Mouse (Mus musculus) skeletal muscle tissue, postnatal 0 days (tissue): ENCODE results near the gene Aamdc. TPM values are rescaled to one million over a fixed set of nuclear protein-coding genes. Genes with fewer than 3 reads are reported as not detected.

ENCODE experiments used
- polyA plus RNA-seq: library from polyadenylated mRNA; unstranded; fragments of >200 nt; fragmentation: Nextera tagmentation; extraction: Ambion mirVana; gene quantifications from 2 replicates; pipeline ENCODE4 v1.2.1, GENCODE M21; 2015

Gene Aamdc
- 170 and 185 TPM in 2 replicates for polyA plus RNA-seq

DNA sequence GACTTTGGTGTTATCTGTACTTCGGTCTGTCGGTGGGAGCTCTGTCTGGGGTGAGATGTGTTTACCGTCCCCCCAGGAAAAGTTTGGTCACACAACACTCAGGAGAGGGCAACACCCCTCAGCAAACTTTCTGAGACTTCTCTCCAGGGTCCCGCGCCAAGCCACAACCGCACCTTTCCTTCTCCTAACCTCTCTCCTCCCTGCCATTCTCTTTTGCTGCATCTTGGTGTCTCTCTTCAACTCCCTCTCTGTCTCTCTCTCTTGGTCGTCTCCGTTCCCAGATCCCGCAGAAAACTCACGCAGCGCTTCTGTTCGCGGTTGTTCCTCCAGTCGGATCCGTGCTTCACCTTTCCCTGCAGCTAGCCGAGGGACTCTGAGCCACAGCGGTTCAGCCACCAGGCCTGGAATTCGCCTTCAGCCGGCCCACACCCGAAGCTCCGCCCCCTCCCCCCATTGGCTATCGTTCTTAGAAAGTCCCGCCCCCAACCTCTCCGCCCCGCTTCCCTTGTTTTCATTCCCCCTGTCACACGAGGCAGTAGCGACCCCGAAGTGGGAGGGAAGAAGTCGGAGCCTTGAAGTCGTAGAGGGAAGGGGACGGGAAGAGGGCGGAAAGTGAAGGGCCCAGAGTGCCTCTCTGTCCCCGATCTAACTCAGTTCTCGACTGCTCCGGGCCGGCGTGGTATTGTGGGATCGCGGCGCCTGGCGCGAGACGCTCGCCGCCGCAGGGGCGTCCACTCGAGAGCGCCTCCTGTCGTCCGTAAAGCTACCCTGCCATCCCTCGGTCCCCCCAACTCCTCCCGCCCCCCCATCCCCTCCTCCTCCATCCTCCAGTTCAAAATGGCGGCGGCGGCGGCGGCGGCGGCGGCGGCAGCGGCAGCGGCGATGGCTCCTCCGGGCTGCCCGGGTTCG is at the start of gene Aamdc, which contains the start of gene Rsf1:
Aamdc (minus strand) TSS at position 431 of the 909 bp plus-strand sequence.
Rsf1 (plus strand) TSS at position 823 of the 909 bp plus-strand sequence.

Other genes with a start within 250 kb of the Aamdc start
- 0.48 and 0.73 TPM in 2 replicates for gene Usp35, start 247.5 kb downstream of the Aamdc start, polyA plus RNA-seq
- 1.9 TPM in 2 replicates for gene Kctd21, start 247.2 kb downstream of the Aamdc start, polyA plus RNA-seq
- 11.0 and 12.6 TPM in 2 replicates for gene Alg8, start 207.9 kb downstream of the Aamdc start, polyA plus RNA-seq
- gene Ndufc2, start 179.5 kb downstream of the Aamdc start, polyA plus RNA-seq: 663 and 669 TPM in 2 replicates
- 53.1 and 60.1 TPM in 2 replicates for gene Thrsp, start 161.8 kb downstream of the Aamdc start, polyA plus RNA-seq
- gene Kctd14, start 128.2 kb downstream of the Aamdc start, polyA plus RNA-seq: 0.85 and 1.5 TPM in 2 replicates
- 25.2 and 30.7 TPM in 2 replicates for gene Ints4, start 98.5 kb downstream of the Aamdc start, polyA plus RNA-seq
- 10.1 and 10.2 TPM in 2 replicates for gene Rsf1, start 392 bp upstream of the Aamdc start, polyA plus RNA-seq
- gene Clns1a, start 117.1 kb upstream of the Aamdc start, polyA plus RNA-seq: 67.6 and 76.3 TPM in 2 replicates
- gene Aqp11, start 158.8 kb upstream of the Aamdc start, polyA plus RNA-seq: 8.7 and 10.2 TPM in 2 replicates
- 49.1 and 55.2 TPM in 2 replicates for gene Pak1, start 209.0 kb upstream of the Aamdc start, polyA plus RNA-seq